Mouse (Mus musculus) CH12.LX (cell line): Measurements from ENCODE around the gene Gzma. TPM values are rescaled to one million over a fixed set of nuclear protein-coding genes. Genes with fewer than 3 reads are reported as not detected.

ENCODE experiments used
- DNase-seq: peaks from one replicate; pipeline ENCODE4 v3.0.0-alpha.2; 2013; ENCODE audit errors: extremely low read depth
- H3K27ac ChIP-seq: 2 replicates; pipeline ENCODE4 v1.5.1; 2012; ENCODE audit warnings: low read depth, mild to moderate bottlenecking, control low read depth, moderate library complexity; ENCODE audit not compliant: insufficient read depth
- H3K27me3 ChIP-seq: replicated peaks from 2 replicates; pipeline ENCODE3; 2012; ENCODE audit warnings: inconsistent platforms
- H3K36me3 ChIP-seq, 2 experiments: replicated peaks in 1 of 2; 2 replicates each; pipeline versions ENCODE3 to v1.6.1; 2012; ENCODE audit warnings: inconsistent platforms in 1 of 2, low read length in 1 of 2, mild to moderate bottlenecking in 1 of 2, mixed read lengths in 1 of 2, moderate library complexity in 1 of 2; ENCODE audit not compliant: control insufficient read depth in 1 of 2, insufficient read depth in 1 of 2
- H3K4me1 ChIP-seq, 2 experiments: 2 replicates each; pipeline ENCODE4 v1.6.1; 2012; ENCODE audit warnings: inconsistent platforms in 1 of 2, moderate library complexity in 1 of 2; ENCODE audit not compliant: insufficient read depth in 2 of 2, control insufficient read depth in 1 of 2
- H3K4me2 ChIP-seq: 2 replicates; pipeline ENCODE4 v1.6.1; 2012; ENCODE audit warnings: low read depth, mild to moderate bottlenecking, control low read depth; ENCODE audit not compliant: poor library complexity, insufficient read depth, severe bottlenecking
- H3K4me3 ChIP-seq, 3 experiments: fragments of 150-350 bp in 1 of 3; sonication (generic) in 1 of 3; replicated peaks in 1 of 3; 2 replicates each; pipeline versions ENCODE3 to v1.5.1; 2011 to 2012; ENCODE audit warnings: low read depth in 2 of 3, low read length in 2 of 3, mild to moderate bottlenecking in 2 of 3, moderate library complexity in 2 of 3, control low read depth in 1 of 3, improper control_type of control experiment in 1 of 3, inconsistent platforms in 1 of 3, mixed read lengths in 1 of 3; ENCODE audit not compliant: poor library complexity in 1 of 3
- H3K79me2 ChIP-seq: replicated peaks from 2 replicates; pipeline ENCODE4 v1.6.1; 2012; ENCODE audit warnings: mild to moderate bottlenecking, moderate library complexity; ENCODE audit not compliant: control insufficient read depth, poor library complexity, insufficient read depth, severe bottlenecking; ENCODE audit errors: extremely low read depth
- H3K9ac ChIP-seq: 2 replicates; pipeline ENCODE4 v1.6.1; 2012; ENCODE audit warnings: low read depth, mild to moderate bottlenecking, control low read depth, moderate library complexity; ENCODE audit not compliant: insufficient read depth
- H3K9me3 ChIP-seq: replicated peaks from 2 replicates; pipeline ENCODE3; 2012; ENCODE audit warnings: low read length, inconsistent platforms, mixed read lengths
- CHD1 ChIP-seq: IDR thresholded peaks from 2 replicates; pipeline ENCODE4 v1.6.1; 2012; ENCODE audit warnings: low read depth, low read length, improper control_type of control experiment, inconsistent platforms
- E2F4 ChIP-seq: IDR thresholded peaks from 2 replicates; pipeline ENCODE4 v1.6.1; 2011; ENCODE audit warnings: low read depth, low read length, improper control_type of control experiment; ENCODE audit not compliant: insufficient replicate concordance
- ELF1 ChIP-seq: IDR thresholded peaks from 2 replicates; pipeline ENCODE4 v1.6.1; 2014; ENCODE audit warnings: low read depth, mild to moderate bottlenecking, inconsistent platforms, low read length, improper control_type of control experiment
- EP300 ChIP-seq: IDR thresholded peaks from 2 replicates; pipeline ENCODE4 v1.6.1; 2011; ENCODE audit warnings: low read length, improper control_type of control experiment
- ETS1 ChIP-seq: conservative IDR thresholded peaks from 2 replicates; pipeline ENCODE4 v1.6.1; 2012; ENCODE audit warnings: low read depth, mild to moderate bottlenecking, inconsistent platforms, low read length, improper control_type of control experiment, moderate library complexity
- HCFC1 ChIP-seq: IDR thresholded peaks from 2 replicates; pipeline ENCODE4 v1.6.1; 2012; ENCODE audit warnings: low read depth, mild to moderate bottlenecking, inconsistent platforms, low read length, improper control_type of control experiment
- IRF4 ChIP-seq: IDR thresholded peaks from 2 replicates; pipeline ENCODE4 v1.6.1; 2014; ENCODE audit warnings: low read depth, mild to moderate bottlenecking, inconsistent platforms, low read length, improper control_type of control experiment
- JUN ChIP-seq: IDR thresholded peaks from 2 replicates; pipeline ENCODE4 v1.6.1; 2011; ENCODE audit warnings: low read depth, mild to moderate bottlenecking, low read length, improper control_type of control experiment, moderate library complexity; ENCODE audit not compliant: insufficient read depth
- JUND ChIP-seq: conservative IDR thresholded peaks from 2 replicates; pipeline ENCODE4 v1.6.1; 2011; ENCODE audit warnings: low read depth, low read length, improper control_type of control experiment
- MAFK ChIP-seq: IDR thresholded peaks from 2 replicates; pipeline ENCODE4 v1.6.1; 2011; ENCODE audit warnings: low read length, improper control_type of control experiment; ENCODE audit not compliant: insufficient replicate concordance
- MAX ChIP-seq: IDR thresholded peaks from 2 replicates; pipeline ENCODE4 v1.6.1; 2011; ENCODE audit warnings: low read length, improper control_type of control experiment
- MAZ ChIP-seq: IDR thresholded peaks from 2 replicates; pipeline ENCODE4 v1.6.1; 2012; ENCODE audit warnings: low read depth, mild to moderate bottlenecking, inconsistent platforms, low read length, improper control_type of control experiment, moderate library complexity
- MEF2A ChIP-seq: IDR thresholded peaks from 2 replicates; pipeline ENCODE4 v1.6.1; 2014; ENCODE audit warnings: low read depth, mild to moderate bottlenecking, inconsistent platforms, low read length, improper control_type of control experiment, borderline replicate concordance
- MXI1 ChIP-seq: IDR thresholded peaks from 2 replicates; pipeline ENCODE4 v1.6.1; 2011; ENCODE audit warnings: mild to moderate bottlenecking, low read depth, low read length, improper control_type of control experiment
- NELFE ChIP-seq: IDR thresholded peaks from 2 replicates; pipeline ENCODE4 v1.6.1; 2011; ENCODE audit warnings: low read depth, low read length, improper control_type of control experiment
- POLR2A ChIP-seq: IDR thresholded peaks from 2 replicates; pipeline ENCODE4 v1.6.1; 2011; ENCODE audit warnings: low read depth, mild to moderate bottlenecking, improper control_type of control experiment, low read length
- RAD21 ChIP-seq: IDR thresholded peaks from 2 replicates; pipeline ENCODE4 v1.6.1; 2011; ENCODE audit warnings: low read depth, mild to moderate bottlenecking, low read length, improper control_type of control experiment, moderate library complexity
- SIN3A ChIP-seq: IDR thresholded peaks from 2 replicates; pipeline ENCODE4 v1.6.1; 2012; ENCODE audit warnings: low read length, improper control_type of control experiment, inconsistent platforms
- SMC3 ChIP-seq: IDR thresholded peaks from 2 replicates; pipeline ENCODE4 v1.6.1; 2011; ENCODE audit warnings: low read depth, low read length, improper control_type of control experiment
- UBTF ChIP-seq: IDR thresholded peaks from 2 replicates; pipeline ENCODE4 v1.6.1; 2012; ENCODE audit warnings: low read depth, mild to moderate bottlenecking, inconsistent platforms, low read length, improper control_type of control experiment, moderate library complexity
- USF1 ChIP-seq: IDR thresholded peaks from 2 replicates; pipeline ENCODE4 v1.6.1; 2014; ENCODE audit warnings: low read depth, mild to moderate bottlenecking, inconsistent platforms, low read length, improper control_type of control experiment
- ZNF384 ChIP-seq: IDR thresholded peaks from 2 replicates; pipeline ENCODE4 v1.6.1; 2012; ENCODE audit warnings: low read depth, low read length, improper control_type of control experiment, inconsistent platforms
- dilution Hi-C: fragments of 300-500 bp; cut with MboI; formaldehyde crosslinking; loops from 2 replicates; pipeline ENCODE4 v1.14.3; 2020; ENCODE audit warnings: low sequenced_read_pairs; ENCODE audit not compliant: extremely low pct_unique_long_range_greater_than_20kb, extremely low pct_ligation_motif_present
- in situ Hi-C: fragments of 300-500 bp; cut with MboI; formaldehyde crosslinking; loops from 3 replicates; pipeline ENCODE4 v1.14.3; 2019; ENCODE audit warnings: low sequenced_read_pairs, low pct_ligation_motif_present, low pct_unique_long_range_greater_than_20kb, mixed read lengths
- polyA plus RNA-seq: library from polyadenylated mRNA; unstranded; fragments of >175 nt; gene quantifications from 2 replicates; pipeline ENCODE4 v1.2.1, GENCODE M21; 2012; ENCODE audit warnings: low read depth; ENCODE audit not compliant: insufficient read length
- total RNA-seq, 2 experiments: library from RNA; depleted of rRNA; stranded (reverse); fragments of 300-350 nt in 1 of 2; fragments of >200 nt in 1 of 2; gene quantifications; 2 replicates each; pipeline ENCODE4 v1.2.3; 2012 to 2014

Gzma gene
- total and polyA plus RNA-seq, 3 experiments, result not detected

GRCm38 (mm10) chr13:113079021-113079420 is 21.8 kb downstream of the Gzma start:
- H3K79me2 ChIP-seq, result no peaks in the 10 kb centered on the region
- no peak for TF ChIP-seq SIN3A
- TF ChIP-seq EP300, result no peak
- no peak for TF ChIP-seq MAFK
- no peak for TF ChIP-seq E2F4
- TF ChIP-seq, all 38 proteins: peak for 0
- dilution Hi-C loops, result no loop called here

GRCm38 (mm10) chr13:113064542-113064941 is 36.2 kb downstream of the Gzma start:
- TF ChIP-seq UBTF (no peak), SIN3A (no peak), IRF4 (no peak), ETS1 (no peak), JUND (no peak), NELFE (no peak), CHD1 (no peak), E2F4 (no peak), ZNF384 (no peak), JUN (no peak), USF1 (no peak), MXI1 (no peak)
- dilution Hi-C loops, result no loop called here
- Histone ChIP-seq H3K27ac (no peak overlapping the region), H3K4me1 (no peaks in the 10 kb centered on the region), H3K9me3 (no peaks in the 10 kb centered on the region), H3K36me3 (no peaks in the 10 kb centered on the region), H3K4me3 (no peak overlapping the region), H3K27me3 (no peaks in the 10 kb centered on the region), H3K9ac (no peak overlapping the region), H3K4me2 (0 out of 2 replicates have a peak overlapping the region, but pooled peaks have one; percentile 5), H3K79me2 (no peaks in the 10 kb centered on the region)
- in situ Hi-C loops, result no loop called here
- no peak for DNase-seq

More at GRCm38 (mm10) chr13:113079021-113079420, 21.8 kb downstream of the Gzma start:
- in situ Hi-C loops, result no loop called here
- no peak for DNase-seq
- H3K9ac ChIP-seq, result no peak overlapping the region
- no peaks in the 10 kb centered on the region for H3K4me1 ChIP-seq
- no peak overlapping the region for H3K27ac ChIP-seq
- H3K4me2 ChIP-seq, result no peak overlapping the region
- no peaks in the 10 kb centered on the region for H3K9me3 ChIP-seq
- no peak overlapping the region for H3K4me3 ChIP-seq
- no peaks in the 10 kb centered on the region for H3K36me3 ChIP-seq
- H3K27me3 ChIP-seq, result no peaks in the 10 kb centered on the region

GRCm38 (mm10) chr13:113061746-113062145 is 39.0 kb downstream of the Gzma start:
- dilution Hi-C loops, result no loop called here
- no peak for DNase-seq
- in situ Hi-C loops, result no loop called here
- Histone ChIP-seq H3K27me3 (no peaks in the 10 kb centered on the region), H3K9me3 (no peaks in the 10 kb centered on the region), H3K9ac (no peak overlapping the region), H3K79me2 (no peaks in the 10 kb centered on the region), H3K4me3 (no peak overlapping the region), H3K36me3 (no peaks in the 10 kb centered on the region), H3K4me2 (no peak overlapping the region), H3K27ac (no peak overlapping the region), H3K4me1 (peaks cover 0 to under 1% of the 10 kb centered on the region in 2 experiments; a peak in 1 of 4 replicates)
- no peak for TF ChIP-seq RAD21
- no peak for TF ChIP-seq MAZ
- no peak for TF ChIP-seq MXI1
- no peak for TF ChIP-seq MAFK
- TF ChIP-seq MEF2A, result no peak
- no peak for TF ChIP-seq SMC3
- no peak for TF ChIP-seq EP300
- no peak for TF ChIP-seq HCFC1
- TF ChIP-seq JUN, result no peak
- TF ChIP-seq UBTF, result no peak
- no peak for TF ChIP-seq ELF1
- no peak for TF ChIP-seq USF1
- no peak for TF ChIP-seq POLR2A
- TF ChIP-seq SIN3A, result no peak
- no peak for TF ChIP-seq NELFE
- no peak for TF ChIP-seq MAX
